Mouse (Mus musculus): ENCODE measurements around the gene Erf. TPM values are rescaled to one million over a fixed set of nuclear protein-coding genes. Genes with fewer than 3 reads are reported as not detected.

Gene Erf
- total and polyA plus RNA-seq, 2 experiments from 2014 or later, result 3.7 to 20.8 TPM

DNA sequence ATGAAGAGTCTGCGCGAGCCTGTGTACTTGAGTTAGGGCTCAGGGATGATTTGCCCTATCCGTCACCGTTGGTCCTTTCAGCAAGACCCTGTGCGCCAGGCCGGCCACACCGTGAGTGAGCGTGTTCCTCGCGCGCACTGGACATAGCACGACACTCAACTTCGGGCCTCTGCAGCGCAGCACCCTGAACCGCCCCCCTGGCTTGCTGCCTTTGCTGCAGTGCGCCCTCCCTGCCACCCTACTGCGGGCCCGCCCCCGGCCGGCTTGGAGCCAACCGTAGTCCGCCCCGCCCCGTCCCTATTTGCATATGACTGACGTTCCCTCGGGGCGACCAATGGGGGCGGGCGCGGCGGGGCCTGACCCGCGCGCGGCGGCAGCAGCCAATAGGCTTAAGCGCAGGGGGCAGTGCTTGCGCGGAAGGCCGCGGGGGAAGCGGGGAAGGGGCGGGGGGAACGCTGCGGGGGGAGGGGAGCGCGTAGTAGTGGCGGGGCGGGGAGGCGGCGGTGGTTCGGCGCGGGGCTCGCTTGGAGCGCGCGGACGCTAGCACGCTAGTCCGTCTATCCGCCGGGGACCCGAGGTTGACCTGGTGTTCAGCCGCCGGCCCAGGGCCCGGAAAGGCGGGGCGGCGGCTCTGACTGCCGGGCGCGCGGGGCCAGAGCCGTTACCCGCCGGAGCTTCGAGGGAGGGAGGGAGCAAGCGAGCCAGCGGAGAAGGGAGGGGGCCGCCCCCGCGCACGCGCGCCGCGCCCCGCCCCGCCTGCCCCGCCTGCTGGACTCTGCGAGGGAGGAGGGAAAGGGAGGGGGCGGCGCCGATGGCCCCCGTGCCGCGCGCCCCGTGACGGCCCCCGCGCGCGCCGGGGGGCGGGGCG lies 31.4 kb upstream of the Erf start:
- Histone ChIP-seq H3K9ac (replicated peaks; ENCODE audit: low read length) (peak overlapping the region; percentile 79), H3K4me1 (ENCODE audit: insufficient read depth, low read length) (peaks cover 40% of the 10 kb centered on the region), H3K9me3 (ENCODE audit: low read length) (no peaks in the 10 kb centered on the region), H3K36me3 (ENCODE audit: insufficient read depth, low read length) (peaks cover 16% of the 10 kb centered on the region), H3K4me2 (ENCODE audit: low read depth, low read length) (peak overlapping the region; percentile 92), H3K4me3 (ENCODE audit: low read length) (peak overlapping the region; percentile 82), H3K27ac (peak overlapping the region; percentile 99), H3K27me3 (ENCODE audit: insufficient read depth, low read length) (no peaks in the 10 kb centered on the region)
- ATAC-seq (peak; percentile 83), DNase-seq (ENCODE audit: low spot score) (peak; percentile 98)
- WGBS, result under 1% methylated on average over 74 of the region's 108 CpGs
- TF ChIP-seq CTCF (IDR thresholded peaks at IDR 0.05; ENCODE audit: low read depth), result peak; percentile 6; the same call in 1 of the 2 replicates

- Histone ChIP-seq H3K9me3 (ENCODE audit: low read length) (no peaks in the 10 kb centered on the region), H3K36me3 (ENCODE audit: insufficient read depth, low read length) (peaks cover 9% of the 10 kb centered on the region), H3K4me1 (ENCODE audit: insufficient read depth, low read length) (peaks cover 40% of the 10 kb centered on the region), H3K27ac (peak overlapping the region; percentile 99), H3K27me3 (ENCODE audit: insufficient read depth, low read length) (no peaks in the 10 kb centered on the region), H3K9ac (replicated peaks; ENCODE audit: low read length) (peak overlapping the region; percentile 33; the same call in 1 of the 2 replicates), H3K4me3 (ENCODE audit: low read length) (peak overlapping the region; percentile 82), H3K4me2 (ENCODE audit: low read depth, low read length) (peak overlapping the region; percentile 92)
- 16% methylated on average over 12 of the region's 12 CpGs for WGBS
- TF ChIP-seq CTCF (IDR thresholded peaks at IDR 0.05; ENCODE audit: low read depth), result no peak
- DNase-seq (ENCODE audit: low spot score) (peak; percentile 14), ATAC-seq (no peak; the same call in 1 of the 2 replicates)
Measured at GRCm38 (mm10) chr7:25281166-25281733, 30.7 kb upstream of the Erf start.

DNA sequence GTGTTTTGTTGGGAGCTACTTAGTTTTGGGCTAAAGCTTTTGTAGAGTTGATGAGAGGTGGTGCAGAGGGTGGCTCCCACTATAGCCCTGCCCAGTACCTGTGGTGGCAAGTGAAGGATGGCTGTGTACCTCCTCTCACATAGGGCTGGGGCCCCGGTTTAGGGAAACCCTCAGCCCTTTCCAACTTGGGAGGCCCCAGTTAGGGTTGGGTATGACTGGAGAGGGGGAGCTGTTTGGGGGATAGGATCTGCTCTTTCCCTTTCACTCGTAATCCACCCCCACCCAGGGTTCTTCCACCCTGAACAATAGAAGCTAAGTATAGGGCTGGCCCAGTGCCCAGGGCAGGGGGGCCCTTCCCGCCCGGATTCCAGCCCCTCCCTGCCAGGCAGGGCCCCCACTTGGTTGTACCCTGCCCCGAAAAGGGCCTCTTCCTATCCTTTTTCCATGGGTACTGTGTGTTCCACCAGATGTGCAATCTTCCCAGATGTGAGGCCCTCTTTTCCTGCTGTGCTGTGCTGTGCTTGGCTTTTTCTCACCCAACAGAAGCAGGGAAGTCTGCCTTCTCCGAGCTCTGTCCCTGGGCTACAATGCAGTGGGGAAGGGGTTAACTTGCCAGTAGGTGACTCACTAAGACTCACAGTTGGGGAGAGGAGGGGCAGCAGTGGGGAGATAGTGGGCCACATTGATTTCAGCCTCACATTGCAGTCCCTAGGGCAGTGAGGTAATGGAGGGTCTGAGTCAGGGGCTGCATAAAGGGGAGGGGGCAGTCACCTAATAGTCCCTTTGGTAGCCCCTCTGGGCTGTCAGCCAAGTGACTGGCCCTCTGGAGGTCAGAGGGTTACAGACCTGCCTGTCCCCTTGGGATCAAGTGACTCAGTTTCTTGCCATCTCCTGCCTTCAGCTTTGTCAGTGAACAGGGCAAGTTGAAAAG lies 29.6 kb upstream of the Erf start:
- Histone ChIP-seq H3K27ac (peak overlapping the region; percentile 99), H3K27me3 (ENCODE audit: insufficient read depth, low read length) (no peaks in the 10 kb centered on the region), H3K36me3 (ENCODE audit: insufficient read depth, low read length) (no peaks in the 10 kb centered on the region), H3K4me1 (ENCODE audit: insufficient read depth, low read length) (peaks cover 40% of the 10 kb centered on the region), H3K9ac (replicated peaks; ENCODE audit: low read length) (peak overlapping the region; percentile 75), H3K9me3 (ENCODE audit: low read length) (no peaks in the 10 kb centered on the region), H3K4me2 (ENCODE audit: low read depth, low read length) (peak overlapping the region; percentile 92), H3K4me3 (ENCODE audit: low read length) (peak overlapping the region; percentile 54)
- no peak for TF ChIP-seq CTCF (IDR thresholded peaks at IDR 0.05; ENCODE audit: low read depth)
- DNase-seq (ENCODE audit: low spot score) (peak; percentile 42), ATAC-seq (no peak)
- 5% methylated on average over 6 of the region's 6 CpGs for WGBS

DNA sequence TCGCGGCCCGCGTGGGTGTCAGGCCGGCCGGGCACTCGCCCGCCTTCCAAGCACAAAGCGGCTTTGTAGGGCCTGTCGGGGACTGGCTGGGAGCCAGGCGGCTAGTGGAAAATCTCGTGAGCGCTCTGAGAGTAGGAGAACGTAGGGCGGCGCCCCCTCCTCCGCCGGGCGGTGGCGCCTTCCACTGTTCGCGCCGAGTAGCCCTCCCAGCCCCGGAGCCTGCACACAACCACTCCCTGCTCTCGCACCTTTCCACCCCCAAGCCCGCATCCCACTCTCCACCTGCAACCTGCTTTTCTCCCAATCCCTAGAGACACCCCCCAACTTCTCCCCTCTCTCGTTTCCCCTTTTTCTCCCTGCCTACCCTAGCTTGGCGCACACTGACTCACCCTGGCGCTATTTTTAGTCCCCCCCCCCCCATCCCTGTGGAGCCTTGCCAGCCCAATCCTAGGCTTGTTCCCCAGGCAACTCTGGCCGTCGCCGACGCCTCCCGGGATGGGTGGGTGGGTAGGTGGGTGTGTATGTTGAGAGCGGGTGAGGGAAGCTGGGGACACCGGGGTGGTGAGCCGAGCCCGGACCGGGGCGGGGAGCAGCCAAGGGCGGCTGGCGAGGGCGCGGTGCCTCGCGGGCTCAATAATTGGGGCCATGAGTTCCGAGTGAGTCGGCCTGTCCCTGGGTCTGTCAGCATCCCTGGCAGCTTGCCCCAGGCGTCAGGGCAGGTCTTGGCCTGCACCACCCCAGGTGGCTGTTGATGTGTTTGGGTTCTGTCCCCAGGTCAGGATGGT lies 28.7 kb upstream of the Erf start:
- WGBS, result under 1% methylated on average over 42 of the region's 49 CpGs
- H3K4me1 ChIP-seq (ENCODE audit: insufficient read depth, low read length), result peaks cover 32% of the 10 kb centered on the region
- no peaks in the 10 kb centered on the region for H3K27me3 ChIP-seq (ENCODE audit: insufficient read depth, low read length)
- ATAC-seq, result peak; percentile 73
- H3K4me2 ChIP-seq (ENCODE audit: low read depth, low read length), result peak overlapping the region; percentile 92
- H3K36me3 ChIP-seq (ENCODE audit: insufficient read depth, low read length), result no peaks in the 10 kb centered on the region
- no peaks in the 10 kb centered on the region for H3K9me3 ChIP-seq (ENCODE audit: low read length)
- H3K9ac ChIP-seq (replicated peaks; ENCODE audit: low read length), result peak overlapping the region; percentile 75
- peak overlapping the region; percentile 54 for H3K4me3 ChIP-seq (ENCODE audit: low read length)
- peak overlapping the region; percentile 99 for H3K27ac ChIP-seq
- TF ChIP-seq CTCF (IDR thresholded peaks at IDR 0.05; ENCODE audit: low read depth), result peak; percentile 60
- peak; percentile 96 for DNase-seq (ENCODE audit: low spot score)

GRCm38 (mm10) chr7:25278341-25279075 lies 27.9 kb upstream of the Erf start:
- ATAC-seq (peak; percentile 74), DNase-seq (ENCODE audit: low spot score) (peak; percentile 93)
- peak overlapping the region; percentile 54 for H3K4me3 ChIP-seq (ENCODE audit: low read length)
- peak; percentile 70; the same call in 1 of the 2 replicates for TF ChIP-seq CTCF (IDR thresholded peaks at IDR 0.05; ENCODE audit: low read depth)
- peak overlapping the region; percentile 99 for H3K27ac ChIP-seq
- WGBS, result under 1% methylated on average over 51 of the region's 60 CpGs
- H3K4me2 ChIP-seq (ENCODE audit: low read depth, low read length), result peak overlapping the region; percentile 92
- no peaks in the 10 kb centered on the region for H3K27me3 ChIP-seq (ENCODE audit: insufficient read depth, low read length)
- peak overlapping the region; percentile 75 for H3K9ac ChIP-seq (replicated peaks; ENCODE audit: low read length)
- H3K36me3 ChIP-seq (ENCODE audit: insufficient read depth, low read length), result no peaks in the 10 kb centered on the region
- peaks cover 27% of the 10 kb centered on the region for H3K4me1 ChIP-seq (ENCODE audit: insufficient read depth, low read length)
- no peaks in the 10 kb centered on the region for H3K9me3 ChIP-seq (ENCODE audit: low read length)
